Mouse (Mus musculus) liver, embryonic 13.5 days (tissue): ENCODE data around the gene Slamf1. TPM values are rescaled to one million over a fixed set of nuclear protein-coding genes. Genes with fewer than 3 reads are reported as not detected.

Experiments used
- ATAC-seq: fragments of 200-750 bp; cut with Nextera tagmentation; 2 replicates; pipeline ENCODE4 v1.8.0; 2017; ENCODE audit warnings: low read depth, mild to moderate bottlenecking, moderate number of reproducible peaks, moderate library complexity
- DNase-seq: peaks from one replicate; pipeline ENCODE4 v3.0.0; 2022
- H3K27ac ChIP-seq: fragments of 300-500 bp; sonication (generic); 2 replicates; pipeline ENCODE4 v1.5.1; 2015; ENCODE audit warnings: moderate library complexity, mild to moderate bottlenecking, inconsistent platforms
- H3K27me3 ChIP-seq: fragments of 300-500 bp; sonication (generic); 2 replicates; pipeline ENCODE4 v1.6.1; 2015; ENCODE audit warnings: mild to moderate bottlenecking, inconsistent platforms
- H3K36me3 ChIP-seq: fragments of 300-500 bp; sonication (generic); 2 replicates; pipeline ENCODE4 v1.6.1; 2015; ENCODE audit warnings: mild to moderate bottlenecking, inconsistent platforms
- H3K4me1 ChIP-seq: fragments of 300-500 bp; sonication (generic); replicated peaks from 2 replicates; pipeline ENCODE4 v1.6.1; 2015; ENCODE audit warnings: inconsistent platforms
- H3K4me2 ChIP-seq: fragments of 300-500 bp; sonication (generic); 2 replicates; pipeline ENCODE4 v1.6.1; 2015; ENCODE audit warnings: inconsistent platforms, mild to moderate bottlenecking, moderate library complexity
- H3K4me3 ChIP-seq: fragments of 300-500 bp; sonication (generic); replicated peaks from 2 replicates; pipeline ENCODE4 v1.5.1; 2015; ENCODE audit warnings: mild to moderate bottlenecking, inconsistent platforms
- H3K9ac ChIP-seq: fragments of 300-500 bp; sonication (generic); 2 replicates; pipeline ENCODE4 v1.6.1; 2015; ENCODE audit warnings: mild to moderate bottlenecking, inconsistent platforms
- H3K9me3 ChIP-seq: fragments of 300-500 bp; sonication (generic); replicated peaks from 2 replicates; pipeline ENCODE4 v1.6.1; 2016; ENCODE audit warnings: inconsistent platforms
- WGBS: fragments of 180-500 bp; shearing (Covaris S2); methylation state at CpG from one replicate; pipeline ENCODE4 v1.1.7; 2015; ENCODE audit not compliant: insufficient replicate concordance; 5-methylcytosine and 5-hydroxymethylcytosine counted together
- polyA plus RNA-seq: library from polyadenylated mRNA; unstranded; fragments of >200 nt; fragmentation: Nextera tagmentation; extraction: Ambion mirVana; gene quantifications from 2 replicates; pipeline ENCODE4 v1.2.1, GENCODE M21; 2015

Slamf1 gene
- polyA plus RNA-seq = 2.4 and 2.7 TPM in 2 replicates

DNA sequence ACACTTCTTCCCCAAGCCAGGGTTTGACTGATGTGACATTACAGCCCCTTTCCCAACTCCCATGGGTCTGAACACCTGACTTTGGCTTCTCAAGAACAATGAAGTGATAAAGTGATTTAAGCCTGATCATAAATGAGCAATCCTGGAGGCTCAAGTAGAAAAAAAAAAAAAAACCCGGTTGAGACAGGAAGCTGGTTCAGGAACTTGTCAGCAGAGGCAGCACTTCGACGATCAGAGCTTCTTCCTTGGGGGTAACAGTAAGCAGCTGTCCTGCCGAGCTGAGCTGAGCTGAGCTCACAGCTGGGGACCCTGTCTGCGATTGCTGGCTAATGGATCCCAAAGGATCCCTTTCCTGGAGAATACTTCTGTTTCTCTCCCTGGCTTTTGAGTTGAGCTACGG, at the start of gene Slamf1:
Slamf1 (plus strand) TSS at position 230 of the 400 bp plus-strand sequence.
- ATAC-seq = no peak
- Histone ChIP-seq H3K4me2 (no peak within 1 kb of the TSS), H3K36me3 (no peaks in the 10 kb centered on the region), H3K9ac (no peak within 1 kb of the TSS), H3K4me1 (no peaks in the 10 kb centered on the region; the same call in 1 of the 2 replicates), H3K27me3 (no peaks in the 10 kb centered on the region), H3K27ac (no peak within 1 kb of the TSS), H3K9me3 (no peaks in the 10 kb centered on the region), H3K4me3 (peak within 1 kb of the TSS; percentile 15; the same call in 1 of the 2 replicates)
- no peak for DNase-seq
- 14% methylated on average over 6 of the region's 6 CpGs for whole genome bisulfite sequencing

DNA sequence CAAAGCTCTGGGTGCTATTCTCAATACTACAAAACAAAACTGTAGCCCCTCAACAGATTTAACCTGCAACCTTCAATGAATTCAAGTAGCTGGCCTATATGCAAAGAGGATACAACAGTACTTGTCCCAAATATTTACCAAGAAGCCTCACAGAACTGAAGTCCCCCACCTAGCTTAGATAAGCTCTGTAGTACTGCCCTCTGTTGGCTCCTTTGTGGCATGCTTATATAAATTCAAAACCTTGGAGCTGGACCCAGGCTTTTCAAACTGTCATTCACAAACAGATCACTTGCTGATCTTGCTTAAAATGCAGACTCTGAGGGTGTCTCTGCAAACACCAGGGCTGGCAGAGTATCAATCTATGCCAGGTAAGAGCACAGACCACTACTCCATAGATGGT, 35.7 kb upstream of the Slamf1 start:
- H3K4me3 ChIP-seq = no peak overlapping the region
- ATAC-seq (no peak), DNase-seq (no peak)
- no peaks in the 10 kb centered on the region for H3K4me1 ChIP-seq
- H3K27me3 ChIP-seq = no peaks in the 10 kb centered on the region
- peaks cover 4% of the 10 kb centered on the region; the same call in 1 of the 2 replicates for H3K9me3 ChIP-seq
- H3K36me3 ChIP-seq = no peaks in the 10 kb centered on the region
- no peak overlapping the region for H3K27ac ChIP-seq
- no peak overlapping the region for H3K4me2 ChIP-seq
- H3K9ac ChIP-seq = no peak overlapping the region

DNA sequence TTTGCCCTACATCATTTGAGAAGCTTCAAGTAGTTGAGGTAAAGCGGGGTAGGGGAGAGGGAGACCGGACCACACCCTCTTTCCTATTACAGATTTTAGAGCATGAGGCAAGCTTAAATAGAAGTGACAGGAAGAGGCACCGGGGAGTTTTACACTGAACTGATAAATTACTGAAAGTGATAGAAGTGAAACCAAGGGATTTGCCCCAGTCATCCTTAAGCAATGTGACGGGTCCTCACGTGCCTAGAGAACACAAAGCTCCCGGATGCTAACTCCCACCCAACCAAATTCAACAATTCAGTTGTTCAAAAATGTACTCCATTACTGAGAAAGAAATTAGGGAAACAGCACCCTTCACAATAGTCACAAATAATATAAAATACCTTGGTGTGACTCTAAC, 32.0 kb upstream of the Slamf1 start:
- no peak overlapping the region for H3K4me2 ChIP-seq
- no peak overlapping the region for H3K27ac ChIP-seq
- no peaks in the 10 kb centered on the region for H3K9me3 ChIP-seq
- no peaks in the 10 kb centered on the region for H3K4me1 ChIP-seq
- H3K4me3 ChIP-seq = no peak overlapping the region
- ATAC-seq (no peak), DNase-seq (no peak)
- WGBS = 54% methylated on average over 6 of the region's 6 CpGs
- no peaks in the 10 kb centered on the region for H3K27me3 ChIP-seq
- no peak overlapping the region for H3K9ac ChIP-seq
- no peaks in the 10 kb centered on the region for H3K36me3 ChIP-seq

DNA sequence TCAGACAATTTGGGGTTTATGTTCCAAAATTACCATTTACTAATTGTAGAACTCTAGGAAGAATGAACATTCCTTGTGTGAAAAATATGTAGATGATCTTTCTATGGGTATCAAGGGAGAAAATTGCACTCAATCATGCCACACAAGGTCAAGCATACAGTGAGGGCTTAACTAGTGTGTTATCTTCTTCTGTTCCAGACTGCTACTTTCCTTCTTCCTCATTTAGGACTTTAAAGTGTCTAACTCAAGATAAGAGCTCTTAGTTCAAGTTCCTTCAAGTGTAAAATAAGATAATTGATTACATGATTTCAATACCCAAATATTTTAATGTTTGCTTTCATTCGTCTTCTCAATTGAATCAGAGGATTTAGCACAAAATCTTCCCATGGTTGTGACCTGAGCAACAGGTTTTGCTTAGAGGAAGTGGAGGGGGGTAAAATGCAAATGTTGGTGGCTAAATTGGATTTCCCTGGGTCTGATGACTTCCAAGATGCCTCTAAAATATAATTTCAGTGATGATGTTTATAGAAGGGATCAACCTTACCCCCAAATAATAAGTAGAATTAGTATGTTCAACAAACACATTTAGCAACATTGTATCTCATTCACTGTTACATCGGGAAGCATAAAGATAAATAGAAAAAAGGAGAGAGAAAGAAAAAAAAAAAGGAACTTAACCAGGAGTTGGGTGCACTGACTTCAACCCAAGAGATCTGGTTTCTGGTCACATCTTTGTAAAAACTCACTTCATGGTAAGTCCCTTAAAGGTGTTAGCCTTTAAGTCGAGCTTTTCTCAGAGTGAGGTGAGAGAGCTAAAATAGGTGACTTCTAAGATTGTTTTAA, 18.6 kb upstream of the Slamf1 start:
- 54% methylated on average over 3 of the region's 3 CpGs for WGBS
- no peak overlapping the region for H3K4me2 ChIP-seq
- H3K4me3 ChIP-seq = no peak overlapping the region
- no peak for DNase-seq
- no peak overlapping the region for H3K27ac ChIP-seq
- H3K27me3 ChIP-seq = no peaks in the 10 kb centered on the region
- no peaks in the 10 kb centered on the region for H3K36me3 ChIP-seq
- no peak for ATAC-seq
- no peaks in the 10 kb centered on the region for H3K4me1 ChIP-seq
- no peak overlapping the region for H3K9ac ChIP-seq
- no peaks in the 10 kb centered on the region for H3K9me3 ChIP-seq

DNA sequence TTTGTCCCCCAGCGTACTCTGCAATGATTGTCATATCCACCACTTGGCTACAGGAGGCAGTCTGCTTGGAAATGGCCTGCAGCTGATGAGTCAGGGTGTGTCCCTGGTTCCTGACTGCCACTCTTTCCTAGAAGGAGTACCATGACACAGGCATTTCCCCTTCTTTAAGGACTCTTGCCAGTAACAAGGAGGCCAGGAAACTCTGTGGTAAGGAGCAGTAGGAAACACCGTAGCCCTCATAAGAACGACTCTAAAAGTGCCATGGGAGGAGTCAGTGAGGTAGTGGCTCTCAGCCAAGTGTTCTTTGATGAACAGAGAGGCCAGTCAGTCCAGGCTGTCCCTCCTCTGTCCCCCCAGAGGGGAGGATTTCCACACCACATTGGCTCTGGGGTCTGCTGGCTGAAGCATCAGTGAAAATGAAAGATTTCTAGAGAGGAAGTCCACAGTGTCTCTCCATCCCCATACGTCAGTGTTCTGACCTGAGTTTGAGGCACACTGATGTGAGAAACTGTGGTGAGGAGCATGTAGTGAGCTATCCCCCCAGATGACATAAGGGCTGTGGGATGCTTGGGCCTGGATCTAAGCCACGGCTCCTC, 5.0 kb upstream of the Slamf1 start:
- WGBS = 34% methylated on average over 5 of the region's 5 CpGs
- DNase-seq (no peak), ATAC-seq (no peak)
- Histone ChIP-seq H3K9me3 (no peaks in the 10 kb centered on the region), H3K36me3 (no peaks in the 10 kb centered on the region), H3K9ac (no peak overlapping the region), H3K4me1 (no peaks in the 10 kb centered on the region; the same call in 1 of the 2 replicates), H3K27ac (no peak overlapping the region), H3K4me3 (no peak overlapping the region), H3K4me2 (no peak overlapping the region), H3K27me3 (no peaks in the 10 kb centered on the region)

DNA sequence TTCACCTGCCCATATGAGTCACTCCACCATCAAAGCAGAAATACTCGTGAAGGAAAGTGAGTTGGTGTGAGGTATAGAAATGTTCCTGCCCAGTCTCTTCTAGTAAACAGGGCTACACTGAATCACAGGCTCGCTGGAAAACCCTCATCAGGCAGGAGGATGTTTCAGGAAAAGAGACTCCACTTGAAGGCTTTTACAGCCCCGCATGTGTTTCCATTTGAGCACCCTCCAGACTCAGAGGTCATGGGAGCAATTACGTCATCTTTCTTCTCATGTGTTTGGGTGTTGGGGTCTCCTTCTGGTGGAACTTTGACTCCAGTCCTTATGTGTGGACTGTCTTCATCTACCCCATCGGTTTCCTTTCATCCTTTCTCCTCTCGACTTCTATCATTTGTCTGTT, 4.1 kb downstream of the Slamf1 start:
- no peaks in the 10 kb centered on the region for H3K4me1 ChIP-seq
- H3K27ac ChIP-seq = no peak overlapping the region
- no peak overlapping the region for H3K9ac ChIP-seq
- DNase-seq (no peak), ATAC-seq (no peak)
- H3K4me2 ChIP-seq = no peak overlapping the region
- H3K27me3 ChIP-seq = no peaks in the 10 kb centered on the region
- WGBS = 54% methylated on average over 6 of the region's 6 CpGs
- no peaks in the 10 kb centered on the region for H3K36me3 ChIP-seq
- no peaks in the 10 kb centered on the region for H3K9me3 ChIP-seq
- H3K4me3 ChIP-seq = no peak overlapping the region

DNA sequence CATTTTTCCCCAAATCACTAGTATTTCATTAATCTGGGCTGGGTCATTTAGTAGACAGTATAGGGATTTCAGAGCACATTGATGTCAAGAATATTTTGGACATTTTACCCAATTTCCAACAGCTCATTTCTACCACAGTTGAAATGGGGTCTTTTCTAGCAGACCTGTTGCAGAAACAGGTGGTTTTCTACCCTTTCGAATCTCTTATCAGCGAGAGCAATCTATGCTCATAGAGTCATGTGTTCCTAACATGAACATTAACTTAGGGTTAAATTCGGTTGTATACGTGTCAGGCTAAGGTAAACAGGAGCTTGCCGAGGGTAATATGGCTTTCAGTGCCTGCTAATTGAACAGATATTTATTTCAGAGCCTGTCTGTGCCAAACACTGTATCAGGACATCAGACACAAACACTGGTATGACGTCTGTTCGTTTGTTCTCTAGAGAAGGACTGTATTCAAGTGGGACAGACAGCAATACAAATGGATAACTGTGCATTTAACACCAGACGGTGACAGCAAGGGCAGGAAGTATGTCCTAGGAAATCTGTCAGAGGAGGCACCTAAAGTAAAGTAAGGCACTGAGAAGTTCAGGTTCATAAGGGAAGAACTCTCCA, 5.3 kb downstream of the Slamf1 start:
- Histone ChIP-seq H3K27ac (no peak overlapping the region), H3K9ac (no peak overlapping the region)
- 63% methylated on average over 8 of the region's 8 CpGs for WGBS

DNA sequence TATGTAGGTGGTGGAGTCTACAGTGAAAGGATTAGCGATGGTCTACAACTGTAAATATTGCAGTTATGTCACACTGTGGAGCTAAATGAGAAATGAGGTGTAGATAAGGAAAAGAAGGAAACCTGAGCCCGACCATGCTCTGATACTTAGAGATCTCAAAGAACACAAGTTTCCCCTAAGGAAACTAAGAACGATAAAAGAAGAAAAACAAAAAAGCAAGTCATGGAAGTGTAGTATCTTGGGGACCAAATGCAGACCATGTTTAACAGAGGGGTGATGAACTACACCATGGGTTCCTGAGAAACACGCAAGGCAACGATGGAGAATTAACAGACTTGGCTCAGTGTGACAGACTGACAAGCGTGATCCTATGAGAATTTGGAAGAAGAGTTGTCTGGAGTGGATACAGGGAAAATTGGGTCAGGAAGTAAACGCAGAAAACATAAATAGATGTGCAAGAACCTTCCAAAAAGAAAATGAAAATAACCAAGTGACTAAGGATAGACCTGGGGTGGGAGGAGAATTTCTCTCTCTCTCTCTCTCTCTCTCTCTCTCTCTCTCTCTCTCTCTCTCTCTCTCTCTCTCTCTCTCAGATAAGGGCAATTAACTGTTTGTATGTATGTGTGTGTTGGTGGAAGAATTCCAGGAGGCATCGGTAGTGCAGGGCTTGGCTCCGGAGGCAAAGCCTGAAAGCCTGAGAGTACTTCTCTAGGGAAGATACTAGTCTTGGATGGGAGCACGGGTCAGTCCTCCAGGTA, 6.5 kb downstream of the Slamf1 start:
- Histone ChIP-seq H3K4me3 (no peak overlapping the region), H3K27me3 (no peaks in the 10 kb centered on the region), H3K4me1 (no peaks in the 10 kb centered on the region), H3K4me2 (no peak overlapping the region), H3K9ac (no peak overlapping the region), H3K9me3 (no peaks in the 10 kb centered on the region), H3K36me3 (no peaks in the 10 kb centered on the region), H3K27ac (no peak overlapping the region)
- DNase-seq (no peak), ATAC-seq (peak; percentile 23; the same call in 1 of the 2 replicates)
- 48% methylated on average over 10 of the region's 10 CpGs for WGBS

More for the DNA sequence above, 5.3 kb downstream of the Slamf1 start:
- H3K4me3 ChIP-seq = no peak overlapping the region
- H3K27me3 ChIP-seq = no peaks in the 10 kb centered on the region
- no peak overlapping the region for H3K4me2 ChIP-seq
- H3K36me3 ChIP-seq = no peaks in the 10 kb centered on the region
- no peaks in the 10 kb centered on the region for H3K9me3 ChIP-seq
- DNase-seq = no peak
- no peak for ATAC-seq
- H3K4me1 ChIP-seq = no peaks in the 10 kb centered on the region

DNA sequence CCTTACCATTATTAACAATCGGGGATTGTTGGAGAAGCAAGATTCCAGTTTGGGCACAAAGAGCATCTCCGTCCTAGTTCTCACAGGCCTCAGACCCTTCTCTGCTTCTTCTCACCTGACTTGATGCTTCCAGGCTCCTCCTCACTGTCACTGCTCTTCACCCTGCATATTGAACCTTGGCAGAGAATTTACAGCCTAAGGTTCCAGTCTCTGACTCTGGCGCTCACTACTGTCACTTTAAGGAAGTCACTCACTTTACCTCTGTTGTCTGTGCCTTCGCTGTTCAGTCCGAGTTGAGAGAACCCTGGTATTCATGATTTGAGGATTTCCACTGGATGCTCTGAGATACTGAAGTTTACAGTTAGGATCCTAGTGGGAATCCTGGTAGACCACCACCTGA, 7.3 kb downstream of the Slamf1 start:
- ATAC-seq = no peak
- no peak overlapping the region for H3K9ac ChIP-seq
- no peak for DNase-seq
- H3K27me3 ChIP-seq = no peaks in the 10 kb centered on the region
- H3K4me2 ChIP-seq = no peak overlapping the region
- H3K36me3 ChIP-seq = no peaks in the 10 kb centered on the region
- no peak overlapping the region for H3K27ac ChIP-seq
- H3K4me3 ChIP-seq = no peak overlapping the region
- 61% methylated on average over 5 of the region's 5 CpGs for WGBS
- H3K9me3 ChIP-seq = no peaks in the 10 kb centered on the region
- no peaks in the 10 kb centered on the region for H3K4me1 ChIP-seq

DNA sequence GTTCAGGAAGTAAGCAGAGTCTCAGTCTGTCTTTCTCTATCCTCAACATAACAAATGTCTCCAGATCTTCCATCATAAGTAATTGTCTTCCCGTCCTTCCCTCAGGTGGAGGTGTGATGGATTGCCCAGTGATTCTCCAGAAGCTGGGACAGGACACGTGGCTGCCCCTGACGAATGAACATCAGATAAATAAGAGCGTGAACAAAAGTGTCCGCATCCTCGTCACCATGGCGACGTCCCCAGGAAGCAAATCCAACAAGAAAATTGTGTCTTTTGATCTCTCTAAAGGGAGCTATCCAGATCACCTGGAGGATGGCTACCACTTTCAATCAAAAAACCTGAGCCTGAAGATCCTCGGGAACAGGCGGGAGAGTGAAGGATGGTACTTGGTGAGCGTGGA, 7.8 kb downstream of the Slamf1 start:
- no peaks in the 10 kb centered on the region for H3K9me3 ChIP-seq
- WGBS = 67% methylated on average over 11 of the region's 11 CpGs
- H3K27me3 ChIP-seq = no peaks in the 10 kb centered on the region
- DNase-seq (no peak), ATAC-seq (no peak)
- no peak overlapping the region for H3K27ac ChIP-seq
- no peak overlapping the region for H3K9ac ChIP-seq
- no peak overlapping the region for H3K4me3 ChIP-seq
- H3K4me2 ChIP-seq = no peak overlapping the region
- no peaks in the 10 kb centered on the region for H3K36me3 ChIP-seq
- no peaks in the 10 kb centered on the region for H3K4me1 ChIP-seq

DNA sequence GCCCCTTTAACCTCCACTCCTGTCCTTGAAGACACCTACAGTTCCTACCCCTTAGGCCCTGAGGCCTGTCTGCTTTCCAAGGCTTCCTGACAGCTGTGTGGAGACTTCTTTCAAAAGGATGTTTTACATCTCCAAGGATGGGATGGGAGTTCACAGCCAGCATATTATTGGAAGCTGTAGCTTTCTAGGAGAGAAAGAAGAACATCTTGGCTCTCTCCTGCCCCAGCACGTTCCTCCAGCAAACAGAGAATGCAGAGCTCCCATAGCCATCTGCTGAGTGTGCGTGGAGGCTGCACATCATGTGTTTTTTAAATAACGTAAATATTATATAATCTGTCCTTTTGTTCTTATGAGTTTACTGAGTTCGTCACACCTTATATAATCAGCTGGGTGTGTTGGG, 8.9 kb downstream of the Slamf1 start:
- Histone ChIP-seq H3K27ac (no peak overlapping the region), H3K9me3 (no peaks in the 10 kb centered on the region), H3K4me1 (no peaks in the 10 kb centered on the region), H3K4me2 (no peak overlapping the region), H3K4me3 (no peak overlapping the region), H3K9ac (no peak overlapping the region), H3K27me3 (no peaks in the 10 kb centered on the region), H3K36me3 (no peaks in the 10 kb centered on the region)
- ATAC-seq (no peak), DNase-seq (no peak)
- WGBS = 65% methylated on average over 4 of the region's 4 CpGs
